Mouse (Mus musculus) kidney, postnatal 36 days (tissue): ENCODE results near the gene Bax.
"Not testable (repeated sequence)": the region's sequence is repeated elsewhere in the genome, so short reads cannot be mapped to it uniquely, and the experiment has no call there.

Experiments
- DNase-seq, 2 experiments: peaks; one replicate each; pipeline ENCODE4 v3.0.0; 2021 to 2022; ENCODE audit warnings: mixed read lengths in 2 of 2

Gene Bax

DNA sequence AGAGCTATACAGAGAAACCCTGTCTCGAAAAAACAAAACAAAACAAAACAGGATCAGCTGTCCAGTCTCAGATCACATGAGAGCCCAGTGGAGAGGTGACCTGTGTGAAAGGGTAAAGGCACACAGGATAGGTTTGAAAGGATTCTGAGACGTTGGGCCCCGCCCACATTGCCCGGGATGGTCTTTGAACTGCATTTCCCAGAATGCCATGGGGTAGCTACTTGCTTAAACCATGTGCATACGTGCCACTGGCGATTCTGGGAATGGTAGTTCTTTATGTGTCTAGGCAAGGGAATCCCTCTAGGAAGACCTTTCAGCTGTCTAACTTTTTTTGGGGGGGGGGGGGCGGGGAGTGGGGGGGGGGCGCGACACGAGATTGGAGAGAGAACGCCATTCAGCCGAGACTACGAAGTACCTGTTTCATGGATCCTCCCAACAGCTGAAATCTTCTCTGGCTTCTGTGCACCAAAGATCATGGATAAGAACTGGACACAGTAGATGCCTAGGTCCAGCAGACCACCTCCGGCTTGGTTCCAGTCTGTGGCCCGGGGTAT lies 14.8 kb upstream of the Bax start, which contains the start of gene Tulp2:
Tulp2 (plus strand) TSS at position 504 of the 554 bp plus-strand sequence.
- DNase-seq = peak; percentile 84 to 86

DNA sequence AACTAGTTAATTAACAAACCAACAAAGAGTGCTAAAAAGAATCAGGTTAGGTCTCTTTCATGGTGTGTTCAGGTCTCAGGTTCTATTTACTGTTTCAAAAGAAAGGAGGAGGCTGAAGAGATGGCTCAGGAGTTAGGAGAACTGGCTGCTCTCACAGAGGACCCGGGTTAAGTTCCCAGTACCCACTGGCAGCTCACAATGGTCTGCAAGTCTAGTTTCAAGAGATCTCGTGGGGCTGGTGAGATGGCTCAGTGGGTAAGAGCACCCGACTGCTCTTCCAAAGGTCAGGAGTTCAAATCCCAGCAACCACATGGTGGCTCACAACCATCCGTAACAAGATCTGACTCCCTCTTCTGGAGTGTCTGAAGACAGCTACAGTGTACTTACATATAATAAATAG lies 13.6 kb upstream of the Bax start:
- DNase-seq = not testable (repeated sequence)

DNA sequence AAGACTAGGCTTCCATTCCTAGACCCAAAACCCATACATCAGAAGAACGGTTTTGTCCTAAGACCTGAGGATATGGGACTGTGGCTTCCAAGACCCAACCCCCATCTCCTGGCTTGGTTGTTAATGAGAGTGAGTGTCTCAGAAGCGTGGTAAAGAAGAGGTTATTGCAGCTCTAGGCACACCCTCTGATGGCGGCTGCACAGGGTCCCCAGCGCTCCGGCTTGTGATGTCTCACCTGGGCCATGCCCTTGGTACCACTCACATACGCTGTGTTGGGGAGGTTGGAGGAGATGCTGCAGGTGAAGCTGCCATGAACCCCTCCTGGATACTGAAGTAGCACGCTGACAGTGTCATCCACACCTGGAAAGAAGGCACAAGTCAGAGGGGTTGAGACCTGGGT lies 12.1 kb upstream of the Bax start:
- DNase-seq = no peak

DNA sequence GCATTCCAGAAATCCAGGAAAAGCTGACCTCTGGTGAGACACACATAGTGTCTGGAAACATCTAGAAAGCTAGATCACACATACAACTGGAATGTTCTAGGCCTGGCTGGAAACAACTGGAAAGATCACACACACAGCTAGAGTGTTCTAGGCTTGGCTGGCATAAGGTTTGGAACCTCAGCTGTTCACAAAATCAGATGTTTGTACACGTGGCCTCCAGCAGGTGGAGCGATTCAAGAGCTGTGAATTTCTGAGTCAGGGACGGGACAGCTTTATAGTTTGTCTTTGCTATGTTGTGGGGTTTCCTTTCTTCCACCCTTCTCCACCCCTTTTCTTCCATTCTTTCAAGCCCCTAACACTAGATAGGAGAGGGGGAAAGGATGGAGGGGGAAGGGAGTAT lies 10.3 kb upstream of the Bax start:
- DNase-seq = peak; percentile 73 to 84

DNA sequence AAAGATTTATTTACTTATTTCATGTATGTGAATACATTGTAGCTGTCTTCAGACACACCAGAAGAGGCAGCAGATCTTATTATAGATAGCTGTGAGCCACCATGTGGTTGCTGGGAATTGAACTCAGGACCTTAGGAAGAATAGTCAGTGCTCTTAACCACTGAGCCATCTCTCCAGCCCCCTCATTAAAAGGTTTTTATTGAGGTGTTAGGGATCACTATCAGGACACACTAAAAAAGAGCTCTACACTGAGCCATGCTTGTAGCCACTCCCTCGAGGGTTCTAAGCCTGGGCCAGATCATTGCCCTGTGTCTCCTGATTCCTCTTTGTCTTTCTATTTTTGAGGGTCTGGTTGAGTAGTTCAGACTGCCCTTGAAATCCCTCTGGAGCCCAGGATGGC lies 9.8 kb upstream of the Bax start:
- no peak for DNase-seq

DNA sequence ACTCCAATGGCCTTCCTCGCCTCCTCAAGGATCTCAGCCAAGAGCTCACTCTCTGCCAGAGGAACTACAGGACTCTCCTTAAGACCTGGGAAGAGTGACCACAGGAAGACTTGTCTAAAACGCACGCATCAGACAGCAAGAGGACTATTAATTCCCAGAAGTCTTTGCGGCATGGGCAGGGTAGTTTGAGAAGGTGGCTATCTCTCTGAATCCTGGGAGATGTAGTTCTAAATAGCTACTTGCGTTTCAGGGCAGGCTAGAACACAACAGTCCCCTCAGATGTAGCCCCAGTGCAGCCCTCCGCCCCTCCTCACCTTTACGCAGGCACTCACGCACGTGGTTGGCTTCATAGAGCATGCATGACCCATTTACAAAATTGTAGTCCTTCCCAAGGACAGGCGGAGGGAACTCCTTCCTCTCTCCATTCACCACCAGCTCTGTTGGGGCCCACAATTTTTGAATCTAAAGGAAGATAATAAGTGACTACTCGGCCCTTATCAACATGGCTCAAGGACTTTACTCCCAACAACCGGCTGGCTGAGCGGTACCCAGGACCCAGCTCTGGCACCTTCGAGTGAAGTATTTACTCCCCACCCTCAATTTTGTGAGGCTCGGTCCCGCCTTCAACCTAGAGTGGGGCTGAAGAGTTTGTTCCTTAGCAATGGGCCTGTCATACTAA lies 8.7 kb upstream of the Bax start:
- DNase-seq = peak; percentile 67 to 75

DNA sequence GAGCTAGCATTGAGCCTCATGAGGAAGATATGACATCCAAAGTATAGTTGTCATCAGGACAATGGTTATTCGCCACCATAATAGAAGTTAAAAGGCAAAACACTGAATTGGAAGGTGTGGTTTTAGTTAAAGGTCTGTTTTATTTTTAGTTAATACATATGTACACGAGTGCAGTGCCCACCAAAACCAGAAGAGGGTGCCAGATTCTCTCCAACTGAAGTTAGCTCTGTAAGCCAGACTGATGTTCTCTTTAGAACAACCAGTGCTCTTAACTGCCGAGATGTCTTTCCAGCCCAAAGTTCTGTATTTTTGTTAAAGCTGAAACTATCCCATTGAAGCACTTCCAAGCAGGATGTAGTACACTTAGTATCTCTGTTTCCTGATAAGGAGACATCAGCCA lies 4.2 kb upstream of the Bax start:
- DNase-seq = peak; percentile 81 to 93

DNA sequence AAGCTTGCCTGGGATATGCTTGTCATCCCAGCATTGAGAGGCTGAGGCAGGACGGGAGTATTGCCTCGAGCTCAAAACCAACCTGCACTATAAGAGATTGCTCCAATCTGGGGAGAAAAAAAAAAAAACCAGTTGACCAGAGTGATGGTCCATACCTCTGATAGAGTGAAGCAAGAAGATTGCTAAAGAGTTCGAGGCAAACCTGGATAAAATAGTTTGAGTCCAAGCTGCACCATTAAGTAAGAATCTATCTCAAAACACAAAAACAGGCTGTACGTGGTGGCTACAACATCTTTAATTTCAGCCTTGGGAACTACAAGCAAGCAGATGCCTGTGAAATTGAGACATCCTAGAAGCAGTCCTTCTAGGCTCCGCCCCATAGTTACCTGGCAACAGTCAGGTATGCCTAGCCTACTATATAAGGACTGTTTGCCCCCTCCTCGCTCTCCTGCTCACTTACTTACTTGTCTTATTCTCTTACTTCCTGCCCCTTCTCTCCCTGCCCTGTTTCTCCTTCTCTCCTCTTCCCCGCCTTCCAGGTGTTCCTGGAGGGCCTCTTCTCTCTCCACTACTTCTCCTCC lies 482 bp upstream of the Bax start:
- no peak for DNase-seq

DNA sequence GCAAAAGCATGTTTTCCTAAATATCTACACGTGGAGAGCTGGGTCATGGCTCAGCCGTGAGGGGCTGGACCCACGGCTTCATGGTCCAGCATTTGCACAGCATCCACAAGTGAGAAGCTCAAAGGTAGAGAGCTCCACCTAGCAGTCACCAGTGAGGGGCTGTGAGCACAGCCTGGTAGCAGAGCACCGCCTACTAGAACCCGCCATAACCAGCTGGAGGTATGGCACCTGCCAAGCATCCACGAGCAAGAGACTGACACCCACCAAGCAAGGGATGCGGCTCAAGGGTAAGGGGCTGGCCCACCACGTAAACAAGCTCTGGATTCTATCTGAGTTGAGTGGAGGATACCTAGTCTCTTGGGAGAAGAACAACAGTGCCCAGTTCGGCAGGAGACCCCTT lies 1.1 kb downstream of the Bax start:
- DNase-seq = peak; percentile 57 to 58

DNA sequence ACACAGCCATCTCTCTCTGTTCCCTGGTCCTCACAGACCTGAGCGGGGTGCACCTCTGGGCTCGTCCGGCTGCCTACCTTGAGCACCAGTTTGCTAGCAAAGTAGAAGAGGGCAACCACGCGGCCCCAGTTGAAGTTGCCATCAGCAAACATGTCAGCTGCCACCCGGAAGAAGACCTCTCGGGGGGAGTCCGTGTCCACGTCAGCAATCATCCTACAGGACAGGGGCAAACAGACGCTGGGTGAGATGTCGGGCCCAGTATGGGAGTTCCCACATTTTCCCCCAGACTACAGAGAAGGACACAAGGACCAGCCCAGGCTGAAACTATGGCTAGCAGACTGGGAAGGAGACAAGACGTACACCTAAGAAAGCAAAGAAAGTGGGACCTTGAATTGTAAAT lies 1.6 kb downstream of the Bax start:
- no peak for DNase-seq

DNA sequence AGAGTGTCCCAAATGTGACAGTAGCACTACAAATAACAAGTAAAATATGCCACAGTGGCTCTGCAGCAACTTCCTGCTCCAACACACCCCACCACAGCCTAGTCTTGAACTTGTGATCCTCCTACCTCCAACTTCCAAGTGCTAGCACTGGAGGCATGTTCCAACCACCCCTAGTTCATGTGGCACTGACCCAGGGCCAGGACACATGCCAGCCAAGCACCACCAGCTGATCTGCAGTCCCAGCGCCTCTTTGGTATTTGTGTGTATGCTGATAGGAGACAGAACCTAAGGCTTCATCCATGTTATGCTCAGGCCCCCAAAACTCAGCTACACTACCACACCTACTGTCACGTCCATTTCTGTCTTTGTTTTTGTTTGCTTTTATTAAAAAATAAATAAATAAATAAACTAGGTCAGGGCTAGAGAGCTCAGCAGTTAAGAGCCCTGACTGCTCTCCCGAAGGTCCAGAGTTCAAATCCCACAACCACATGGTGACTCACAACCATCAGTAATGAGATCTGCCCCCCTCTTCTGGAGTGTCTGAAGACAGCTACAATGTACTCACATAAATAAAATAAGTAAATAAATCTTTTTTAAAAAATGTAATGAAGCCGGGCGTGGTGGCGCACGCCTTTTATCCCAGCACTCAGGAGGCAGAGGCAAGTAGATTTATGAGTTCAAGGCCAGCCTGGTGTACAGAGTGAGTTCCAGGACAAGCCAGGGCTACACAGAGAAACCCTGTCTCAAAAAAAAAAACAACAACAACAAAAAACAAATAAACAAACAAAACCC lies 2.5 kb downstream of the Bax start:
- DNase-seq = peak in 1 of 2 experiments; percentile 45

DNA sequence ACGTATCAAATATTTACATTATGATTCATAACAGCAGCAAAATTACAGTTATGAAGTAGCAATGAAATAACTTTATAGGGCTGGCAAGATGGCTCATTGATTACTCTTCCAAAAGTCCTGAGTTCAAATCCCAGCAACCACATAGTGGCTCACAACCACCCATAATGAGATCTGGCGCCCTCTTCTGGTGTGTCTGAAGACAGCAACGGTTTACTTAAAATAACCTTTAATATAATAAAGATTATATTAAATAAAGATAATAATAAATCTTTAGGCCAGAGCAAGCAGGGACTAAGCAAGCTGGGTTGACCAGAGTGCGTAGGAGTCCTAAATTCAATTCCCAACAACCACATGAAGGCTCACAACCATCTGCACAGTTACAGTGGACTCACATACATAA lies 3.8 kb downstream of the Bax start:
- not testable (repeated sequence) for DNase-seq

DNA sequence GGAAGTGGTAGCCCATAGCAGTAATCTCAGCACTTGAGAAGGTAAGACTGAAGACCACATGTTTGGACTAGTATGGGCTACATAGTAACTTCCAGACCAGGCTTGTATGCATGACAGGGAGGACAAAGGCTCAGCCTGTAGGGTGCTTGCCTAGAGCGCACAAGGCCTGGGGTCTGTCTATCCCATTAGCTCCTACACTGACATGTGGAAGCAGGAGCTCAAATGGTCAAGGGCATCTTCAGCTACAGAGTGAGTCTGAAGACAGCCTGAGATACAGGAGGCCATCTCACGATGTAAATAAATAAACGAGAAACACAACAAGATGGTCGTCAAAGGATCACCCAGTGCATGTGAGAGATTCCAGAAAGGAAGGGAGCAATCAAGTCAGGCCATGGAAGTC lies 4.4 kb downstream of the Bax start:
- no peak for DNase-seq

DNA sequence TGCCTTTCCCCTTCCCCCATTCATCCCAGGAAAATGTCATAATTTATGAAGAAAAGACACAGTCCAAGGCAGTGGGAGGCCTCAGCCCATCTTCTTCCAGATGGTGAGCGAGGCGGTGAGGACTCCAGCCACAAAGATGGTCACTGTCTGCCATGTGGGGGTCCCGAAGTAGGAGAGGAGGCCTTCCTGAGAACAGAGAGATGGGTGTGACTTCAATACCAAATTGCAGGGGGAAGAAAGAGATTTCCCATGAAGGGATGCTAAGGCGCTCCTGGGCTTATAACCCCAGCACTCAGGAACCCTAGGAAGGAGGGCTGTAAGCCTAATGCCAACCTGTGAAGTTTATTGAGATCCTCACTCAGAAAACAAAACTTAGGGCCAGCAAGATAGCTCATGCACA lies 4.9 kb downstream of the Bax start:
- DNase-seq = no peak

DNA sequence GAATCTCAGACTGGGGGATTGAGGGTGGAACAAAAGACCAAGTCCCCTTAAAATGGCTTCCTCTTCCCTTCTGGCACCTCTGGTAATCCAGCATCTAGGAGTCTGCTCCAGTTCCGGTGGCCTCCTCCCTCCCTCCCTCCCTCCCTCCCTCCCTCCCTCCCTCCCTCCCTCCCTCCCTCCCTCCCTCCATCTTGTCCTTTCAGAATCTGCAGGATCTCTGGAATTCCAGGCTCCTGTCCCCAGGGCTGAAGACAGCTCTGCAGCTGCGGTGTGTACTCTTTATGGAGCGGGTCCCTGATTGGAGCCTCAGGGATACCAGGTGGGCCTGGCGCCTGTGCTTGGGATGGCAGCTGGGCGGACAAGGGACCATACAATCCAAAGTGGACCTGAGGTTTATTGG lies 5.4 kb downstream of the Bax start:
- DNase-seq = no peak

DNA sequence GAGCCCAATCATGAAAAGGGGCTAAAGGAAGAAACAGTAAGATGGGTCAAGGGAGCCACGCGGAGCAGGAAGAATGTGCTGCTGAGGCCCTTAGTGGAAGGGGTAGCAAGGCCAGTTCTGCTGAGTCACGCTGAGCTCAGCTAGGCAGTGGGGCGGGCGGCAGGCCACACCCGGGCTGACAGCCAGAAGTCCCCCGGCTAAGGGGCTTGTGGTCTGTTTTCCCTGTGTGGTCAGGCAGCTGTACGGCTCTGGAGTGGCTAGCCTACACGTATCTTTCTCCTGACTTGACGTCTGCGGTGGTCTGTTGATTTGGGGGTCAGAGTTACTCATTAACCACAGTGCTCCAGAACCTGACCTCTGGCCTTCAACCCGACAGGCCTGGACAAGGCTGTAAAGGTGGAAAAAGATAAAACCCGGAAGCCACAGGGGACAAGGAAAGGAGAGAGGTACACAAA lies 5.8 kb downstream of the Bax start:
- DNase-seq = peak; percentile 72 to 83

DNA sequence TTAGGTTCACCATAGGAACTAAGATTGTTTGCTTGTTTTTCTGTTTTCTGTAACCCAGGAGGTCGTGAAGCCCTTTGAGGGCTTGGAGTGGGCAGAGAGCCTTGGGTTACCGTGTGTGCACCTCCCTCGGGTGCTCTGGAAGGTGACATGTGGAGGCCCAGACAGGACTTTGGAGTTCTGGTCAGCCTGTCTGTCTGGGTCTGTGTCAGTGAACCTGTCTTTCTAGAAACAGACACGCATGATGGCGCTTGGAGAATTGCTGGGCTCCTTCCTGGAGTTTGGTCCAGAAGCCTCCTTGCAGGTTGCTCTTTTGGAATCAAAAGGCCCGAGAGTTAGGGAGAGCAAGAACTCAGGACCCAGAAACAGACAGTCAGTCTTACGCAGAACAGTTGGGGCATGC lies 6.3 kb downstream of the Bax start:
- peak; percentile 78 to 81 for DNase-seq

DNA sequence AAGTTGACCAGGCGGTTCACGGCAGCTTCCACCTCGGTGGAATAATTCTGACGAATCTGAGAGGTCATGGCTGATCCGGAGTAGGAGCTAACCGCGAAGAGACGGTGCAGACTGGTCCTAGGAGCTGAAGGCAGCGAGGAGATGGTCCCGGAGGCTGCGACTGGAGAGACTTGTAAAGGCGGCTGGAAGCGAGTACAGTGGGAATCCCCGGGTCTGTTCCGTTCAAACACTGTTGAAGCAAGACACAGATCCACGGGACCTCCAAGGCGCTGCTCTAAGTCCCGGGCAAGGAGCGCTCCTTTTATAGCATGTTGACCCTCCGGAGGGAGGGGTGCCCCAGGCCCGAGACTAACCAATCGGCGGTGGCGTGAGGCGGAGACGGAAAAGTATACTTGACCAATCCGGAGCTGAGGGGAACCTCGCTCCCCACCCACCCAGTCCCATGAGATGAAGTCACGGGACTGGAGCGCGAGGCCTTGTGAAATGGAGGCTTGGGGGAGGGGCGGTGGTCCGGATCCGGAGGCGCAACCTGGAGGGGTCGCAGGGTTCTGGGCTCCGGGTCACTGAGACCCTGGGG lies 7.0 kb downstream of the Bax start, which contains the start of gene Ftl1:
Ftl1 (minus strand) TSS at position 321 of the 577 bp plus-strand sequence.
- DNase-seq = peak; percentile 96 to 99

DNA sequence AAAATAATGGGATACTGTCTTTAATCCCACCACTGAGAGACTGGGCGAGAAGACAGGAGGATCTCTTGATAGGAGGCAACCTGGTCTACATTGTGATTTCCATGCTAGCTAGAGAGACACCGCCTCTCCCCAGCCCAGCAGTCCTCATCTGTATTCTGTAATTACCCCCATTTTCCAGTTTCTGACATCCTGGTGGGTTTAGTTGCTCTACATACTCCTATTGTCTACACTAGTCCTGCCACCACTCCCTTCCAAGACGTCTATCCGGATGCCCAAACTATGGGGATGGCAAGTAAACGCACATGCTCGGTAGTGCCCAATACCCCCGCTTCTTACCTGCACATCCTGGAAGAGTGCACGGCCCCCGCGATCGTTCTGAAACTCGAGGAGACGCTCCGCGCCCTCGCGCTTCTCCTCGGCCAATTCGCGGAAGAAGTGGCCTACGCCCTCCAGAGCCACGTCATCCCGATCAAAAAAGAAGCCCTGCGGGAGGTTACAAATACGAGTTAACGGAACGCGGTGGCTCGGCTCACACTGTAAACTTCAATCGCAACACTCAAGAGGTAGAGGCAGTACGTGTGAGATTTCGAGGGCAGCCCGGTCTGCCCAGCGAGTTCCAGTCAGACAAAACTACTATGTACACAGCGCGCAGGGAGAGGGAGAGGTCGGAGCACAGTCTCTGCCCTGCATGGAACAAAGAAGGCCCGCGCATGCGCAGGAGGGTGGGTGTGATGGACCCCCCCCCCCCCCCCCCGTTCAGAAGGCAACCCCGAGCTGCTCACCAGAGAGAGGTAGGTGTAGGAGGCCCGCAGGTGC lies 7.7 kb downstream of the Bax start:
- peak; percentile 77 to 89 for DNase-seq

DNA sequence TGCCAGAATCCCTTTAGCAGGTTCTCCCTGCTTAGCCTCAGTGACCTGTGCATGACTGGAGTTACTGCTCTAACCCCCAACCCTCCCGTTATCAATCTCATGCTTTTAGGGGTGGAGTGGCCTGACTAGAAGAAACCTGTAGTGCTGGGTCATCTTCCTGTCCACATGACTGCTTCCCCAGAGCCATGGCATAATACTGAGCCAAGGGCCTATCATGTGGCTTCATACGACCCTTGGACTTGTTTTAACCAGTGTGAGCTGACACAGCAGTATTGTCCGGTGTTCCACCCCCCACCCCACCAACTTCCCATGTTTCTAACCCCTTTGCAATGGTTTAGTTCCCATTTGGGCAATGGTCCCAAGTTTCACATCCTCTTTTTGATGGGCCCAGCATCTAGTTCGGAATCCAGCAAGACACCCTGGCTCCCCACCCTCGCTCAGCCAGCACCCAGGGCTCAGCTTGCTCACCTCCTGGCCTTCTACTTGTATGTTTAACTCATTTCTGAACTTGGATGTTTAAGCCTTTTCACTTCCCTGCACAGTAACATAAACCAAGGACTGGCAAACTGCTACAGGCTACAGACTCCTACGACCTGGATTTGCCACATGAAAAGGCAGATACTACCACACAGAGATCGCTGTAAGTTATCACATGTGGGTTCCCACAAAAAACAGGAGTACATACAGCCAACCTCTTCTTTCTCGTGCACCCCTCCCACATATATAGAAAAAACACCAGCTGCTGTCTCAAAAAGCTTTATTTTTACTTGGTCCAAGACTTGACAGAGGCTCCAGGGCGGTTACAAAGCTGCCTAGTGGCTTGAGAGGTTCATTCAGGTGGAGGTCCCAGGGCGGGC lies 9.3 kb downstream of the Bax start:
- DNase-seq = peak; percentile 73 to 87

DNA sequence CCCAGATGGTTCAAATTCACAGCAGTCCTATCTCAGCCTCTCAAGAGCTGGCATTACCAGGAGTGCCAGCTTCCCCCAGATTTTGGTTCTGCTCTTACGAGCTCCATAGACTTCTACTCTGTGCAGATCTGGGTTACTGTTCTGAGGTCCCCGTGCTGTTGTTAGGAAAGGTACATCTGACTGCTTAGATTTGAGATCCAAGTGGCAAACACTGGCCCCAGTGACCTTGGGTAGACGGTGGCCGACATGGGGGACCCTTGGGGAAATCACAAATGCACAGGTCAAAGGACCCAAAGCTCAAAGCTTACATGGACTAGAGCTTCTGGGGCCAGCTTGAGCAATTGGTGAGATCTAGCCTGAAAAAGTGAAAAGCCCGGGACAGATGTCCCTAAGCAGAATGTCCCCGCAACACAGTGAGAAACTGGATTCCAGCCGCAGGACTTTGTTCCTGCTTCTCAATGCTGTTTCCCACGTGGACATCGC lies 9.9 kb downstream of the Bax start:
- DNase-seq = peak in 1 of 2 experiments; percentile 29
